Mouse (Mus musculus) layer of hippocampus, postnatal 36 days (tissue): ENCODE data around the gene Slc11a1. TPM values are rescaled to one million over a fixed set of nuclear protein-coding genes. Genes with fewer than 3 reads are reported as not detected.
A peak's percentile ranks its signal among the peaks of the same experiment; 100 is the strongest.
"Not testable (repeated sequence)": the region's sequence is repeated elsewhere in the genome, so short reads cannot be mapped to it uniquely, and the experiment has no call there.

Source experiments
- DNase-seq, 2 experiments: peaks; one replicate each; pipeline ENCODE4 v3.0.0; 2022
- total RNA-seq, 2 experiments: library from RNA; stranded (reverse); gene quantifications; 2 replicates each; pipeline ENCODE4 v1.2.3; 2021

Slc11a1 gene
- 1 to 10 TPM; 2.6 to 3.6 TPM for total RNA-seq

DNA sequence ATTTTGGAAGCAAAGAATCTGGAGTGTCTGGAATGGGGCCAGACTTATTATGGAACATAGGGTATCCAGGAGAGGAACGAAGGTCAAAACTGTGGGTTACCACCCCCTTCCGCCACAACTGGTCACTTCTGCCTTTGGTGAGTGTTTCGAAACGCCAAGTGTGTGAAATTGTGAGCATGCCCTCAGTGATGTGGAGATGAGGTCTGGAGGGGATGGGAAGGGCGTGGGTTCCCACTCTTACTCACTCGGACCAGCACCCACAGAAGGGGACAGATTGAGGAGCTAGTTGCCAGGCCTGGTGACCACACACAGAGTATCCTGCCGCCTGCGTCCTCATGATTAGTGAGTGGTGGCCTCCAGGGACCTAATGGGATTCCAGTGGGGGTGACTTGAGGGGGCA lies at the start of gene Slc11a1:
TSS of gene Slc11a1 (plus strand) at position 216 of the 400 bp plus-strand sequence.
- no peak for DNase-seq

DNA sequence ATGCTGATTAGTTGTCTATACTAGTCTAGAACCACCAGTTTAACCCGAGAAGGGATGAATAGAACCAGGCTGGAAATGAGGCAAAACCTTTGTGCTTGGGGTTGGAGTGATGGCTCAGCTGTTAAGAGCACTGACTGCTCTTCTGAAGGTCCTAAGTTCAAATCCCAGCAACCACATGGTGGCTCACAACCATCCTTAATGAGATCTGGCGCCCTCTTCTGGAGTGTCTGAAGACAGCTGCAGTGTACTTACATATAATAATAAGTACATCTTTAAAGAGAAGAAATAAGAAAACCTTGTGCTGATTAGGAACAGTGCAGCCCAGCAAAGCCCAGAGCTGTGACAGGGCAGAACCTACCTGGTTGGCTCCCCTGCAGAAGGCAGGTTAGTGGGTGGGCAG lies 48.1 kb upstream of the Slc11a1 start:
- DNase-seq = not testable (repeated sequence)

DNA sequence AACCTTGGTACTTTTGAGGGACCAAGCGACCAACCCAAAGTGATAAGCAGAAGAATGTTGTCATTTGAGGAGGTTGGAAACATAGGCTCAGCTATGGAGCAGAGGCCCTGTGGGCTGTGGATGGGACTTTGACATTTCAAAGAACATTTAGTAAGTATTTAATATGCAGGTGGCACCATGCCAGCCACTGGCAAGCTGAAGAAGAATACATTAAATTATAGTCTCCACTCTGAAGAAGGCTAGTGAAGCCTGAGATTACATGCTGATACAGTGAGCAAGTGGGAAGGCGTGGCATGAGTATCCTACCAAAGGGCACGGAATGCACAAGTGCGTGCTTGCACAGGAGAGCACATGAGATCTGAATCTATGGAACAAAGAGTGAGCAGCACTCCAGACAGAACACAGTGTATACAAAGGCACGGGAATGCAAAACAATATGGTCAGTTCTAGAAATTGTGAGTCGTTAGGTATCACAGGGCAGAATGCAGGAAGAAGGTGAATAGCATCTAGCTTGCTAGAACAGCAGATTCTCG lies 45.0 kb upstream of the Slc11a1 start:
- no peak for DNase-seq

DNA sequence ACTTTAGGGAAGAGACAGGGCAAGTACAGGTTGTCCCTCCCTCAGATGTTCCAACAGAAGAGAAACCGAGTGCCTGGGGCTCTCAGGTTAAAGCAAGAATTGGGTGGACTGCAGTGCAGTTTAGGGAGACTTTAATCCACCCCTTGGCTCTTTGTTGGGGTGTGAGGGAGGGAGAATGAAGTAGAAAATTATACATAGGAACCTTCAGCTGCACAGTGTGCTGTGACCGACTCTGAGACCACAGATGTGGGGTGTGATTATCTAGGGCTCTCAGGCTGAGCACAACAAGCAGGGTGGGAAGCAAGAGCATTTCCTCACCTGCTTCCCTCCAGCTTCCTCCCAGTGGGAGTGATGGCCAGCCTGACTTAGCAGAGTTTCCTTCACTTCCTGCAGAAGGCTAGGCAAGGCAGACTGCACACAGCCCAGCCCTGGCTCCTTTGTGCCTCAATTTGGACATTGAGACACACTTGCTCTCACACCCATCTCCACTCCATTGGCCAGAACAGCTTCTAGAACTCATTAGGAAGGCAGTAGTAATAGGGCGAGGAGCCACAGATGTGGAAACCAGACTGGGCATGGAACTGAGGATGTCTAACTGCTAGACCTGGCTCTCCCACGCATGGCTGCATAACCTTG lies 43.8 kb upstream of the Slc11a1 start:
- DNase-seq = no peak

DNA sequence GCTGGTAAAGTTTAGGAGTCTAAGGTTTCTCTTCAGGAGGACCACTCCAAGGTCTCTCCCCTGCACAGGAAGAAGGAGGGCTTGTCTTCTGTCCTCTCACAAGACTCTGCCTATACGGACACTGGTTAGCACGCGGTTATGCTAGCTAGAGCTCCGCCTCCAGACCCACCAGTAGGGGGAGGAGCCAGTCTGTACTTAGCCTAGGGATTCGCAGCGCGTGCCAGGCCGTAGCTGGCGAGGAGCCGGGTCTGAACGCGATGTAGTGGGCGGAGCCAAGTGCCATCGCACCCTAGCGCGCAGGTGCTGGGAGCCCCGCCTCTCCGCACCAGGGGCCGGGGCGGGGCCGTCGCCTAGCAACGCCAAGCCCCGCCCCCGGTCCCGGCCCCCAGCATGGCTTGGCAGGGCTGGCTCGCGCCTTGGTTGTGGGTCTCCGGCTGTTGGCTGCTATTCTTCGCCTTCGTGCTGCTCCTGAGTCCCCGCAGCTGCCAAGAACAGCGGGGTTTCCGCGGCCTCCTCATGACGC lies 42.7 kb upstream of the Slc11a1 start:
- peak; percentile 96 to 97 for DNase-seq

DNA sequence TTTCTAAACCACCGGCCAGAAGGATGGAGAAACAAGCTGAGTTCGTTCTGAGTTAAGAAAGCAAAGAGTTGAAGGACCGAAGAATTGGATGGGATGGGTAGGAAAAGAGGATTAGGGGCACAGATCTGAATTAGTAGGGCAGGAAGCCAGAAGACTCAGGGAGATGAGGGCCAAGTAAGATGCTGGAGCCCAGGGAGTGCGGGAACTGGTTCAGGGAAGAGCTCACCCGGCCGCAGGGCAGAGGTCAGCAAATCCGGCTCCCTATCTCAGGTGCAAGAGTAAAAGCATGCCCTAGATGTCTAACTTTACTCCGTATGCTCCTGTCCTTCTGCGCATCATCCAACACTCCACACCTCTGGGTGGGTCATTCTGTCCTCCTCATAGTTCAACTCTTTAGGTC lies 42.1 kb upstream of the Slc11a1 start:
- DNase-seq = no peak

DNA sequence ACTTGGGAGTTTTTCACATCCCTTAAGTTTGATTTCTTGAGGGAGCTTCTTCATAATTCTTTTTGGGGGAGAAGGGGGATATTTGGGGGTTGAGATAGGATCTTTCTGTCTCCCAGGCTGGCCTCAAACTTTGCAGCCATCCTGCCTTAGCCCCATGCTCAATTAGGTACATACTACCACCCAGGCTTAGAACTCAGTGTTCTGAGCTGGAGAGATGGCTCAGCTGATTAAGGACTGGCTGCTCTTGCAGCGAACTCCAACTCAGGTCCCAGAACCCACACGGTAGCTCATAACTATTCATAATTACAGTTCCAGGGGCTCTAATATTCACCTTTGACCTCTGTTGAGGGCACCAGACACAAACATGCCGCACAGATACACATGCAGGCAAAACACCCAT lies 40.4 kb upstream of the Slc11a1 start:
- DNase-seq = no peak

DNA sequence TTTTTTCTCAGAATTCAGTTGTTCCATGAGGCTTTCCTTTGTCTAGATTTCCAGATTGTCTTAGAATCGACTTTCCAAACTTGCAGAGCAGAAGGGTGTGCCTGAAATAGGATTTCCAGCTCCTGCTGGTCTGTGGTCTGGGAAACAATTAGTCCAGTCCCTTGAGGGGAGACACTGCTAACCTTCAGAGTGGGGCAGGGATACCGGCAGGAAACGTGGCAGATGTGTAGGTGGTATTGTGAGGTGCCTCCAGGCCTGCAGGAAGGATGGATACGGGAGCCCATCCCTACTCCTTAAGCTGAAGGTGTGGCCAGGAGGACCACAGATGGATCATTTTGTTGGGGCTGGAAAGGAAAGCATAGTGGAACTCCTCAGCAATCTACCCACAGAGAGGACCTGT lies 40.0 kb upstream of the Slc11a1 start:
- DNase-seq = no peak

DNA sequence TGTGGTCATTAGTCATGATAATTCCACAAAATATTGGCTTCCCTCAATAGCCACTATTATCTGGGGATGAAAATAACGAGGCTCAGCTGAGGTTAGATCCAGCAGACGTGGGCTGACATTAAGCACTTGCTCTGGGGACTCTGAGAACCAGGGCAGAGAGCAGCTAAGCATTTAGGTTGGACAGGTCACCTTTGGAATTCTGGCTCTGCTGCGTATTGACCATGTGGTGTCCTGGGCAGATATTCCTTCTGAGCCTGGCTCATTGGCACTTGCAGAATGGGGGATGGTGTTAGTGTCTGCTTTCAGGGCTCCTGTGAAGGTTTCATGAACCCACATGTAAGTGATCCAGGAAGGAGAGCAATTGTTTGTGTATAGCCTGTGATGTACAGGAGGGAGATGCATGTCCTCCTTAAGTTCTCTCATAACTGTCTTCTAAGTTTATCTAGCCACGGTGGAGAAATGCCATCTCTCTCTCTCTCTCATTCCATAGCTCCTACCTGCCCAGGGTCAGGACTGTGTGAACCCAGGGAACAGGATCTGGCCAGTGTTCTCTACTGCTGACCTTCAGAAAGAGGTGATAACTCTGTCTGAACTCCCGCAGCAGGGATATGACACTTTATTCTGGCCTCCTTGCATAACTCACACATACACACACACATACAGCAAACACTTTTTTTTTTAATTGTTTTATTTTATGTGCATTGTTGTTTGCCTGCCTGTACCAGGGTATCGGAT lies 39.4 kb upstream of the Slc11a1 start:
- no peak for DNase-seq

DNA sequence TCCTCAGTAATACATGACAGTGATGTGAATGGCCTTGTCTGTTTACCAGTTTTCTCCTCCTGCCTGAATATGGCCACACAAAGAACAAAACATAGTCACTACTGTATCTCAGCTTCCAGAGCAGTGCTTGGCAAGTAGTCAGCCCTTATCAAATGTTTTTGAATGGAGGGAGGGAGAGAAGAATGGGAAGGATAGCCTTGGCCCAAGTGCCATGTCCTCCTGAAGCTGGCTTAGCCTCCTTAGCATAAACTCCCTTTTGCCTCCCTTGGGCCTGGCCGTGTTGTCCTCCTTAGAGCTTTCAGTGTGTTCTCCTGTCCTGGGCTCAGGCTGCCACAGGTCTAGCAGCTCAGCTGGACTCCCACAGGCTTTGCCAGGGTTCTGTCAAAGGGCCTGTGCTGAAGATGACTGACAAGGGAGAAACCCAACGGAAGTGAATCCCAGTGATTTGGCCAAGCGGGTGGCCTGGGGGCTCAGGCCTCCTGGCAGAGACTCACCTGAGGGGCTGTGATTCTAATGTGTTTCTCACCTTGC lies 37.7 kb upstream of the Slc11a1 start:
- no peak for DNase-seq

DNA sequence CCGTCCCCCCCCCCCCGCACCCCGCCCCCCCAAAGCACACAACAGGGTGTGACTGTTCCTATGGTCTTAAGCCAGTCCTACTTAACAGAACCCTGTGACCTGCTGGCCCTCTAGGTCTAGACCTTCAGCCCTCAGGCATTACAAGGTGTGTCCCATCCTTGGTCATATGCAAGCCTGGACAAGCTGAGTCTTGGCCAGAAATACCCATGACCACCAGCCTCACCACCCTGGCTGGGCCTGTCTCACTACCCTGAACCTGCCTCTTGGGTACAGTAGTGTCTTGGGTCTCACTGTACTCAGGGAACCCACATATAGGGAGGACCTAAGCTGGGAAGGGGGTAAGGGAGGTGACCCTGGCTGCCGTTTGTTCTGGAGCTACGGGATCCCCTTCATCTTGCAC lies 37.0 kb upstream of the Slc11a1 start:
- no peak for DNase-seq

DNA sequence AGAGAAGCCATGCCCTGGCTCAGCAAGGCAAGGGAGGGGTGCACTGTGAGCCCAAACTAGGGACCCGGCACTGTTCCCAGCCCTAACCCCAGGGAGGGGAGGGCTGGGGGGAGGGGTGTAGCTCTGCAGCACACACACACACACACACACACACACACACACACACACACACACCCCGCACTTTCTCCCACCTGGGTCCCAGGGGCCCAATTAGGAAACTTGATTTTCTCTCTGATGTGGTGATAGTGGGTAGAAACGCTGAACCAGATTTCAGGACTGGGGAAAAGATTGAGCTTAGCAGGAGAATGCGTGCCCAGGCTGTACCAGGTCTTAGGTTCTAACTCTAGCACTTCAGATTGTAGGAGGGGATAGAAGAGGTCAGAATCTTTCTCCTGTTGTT lies 36.4 kb upstream of the Slc11a1 start:
- no peak for DNase-seq

DNA sequence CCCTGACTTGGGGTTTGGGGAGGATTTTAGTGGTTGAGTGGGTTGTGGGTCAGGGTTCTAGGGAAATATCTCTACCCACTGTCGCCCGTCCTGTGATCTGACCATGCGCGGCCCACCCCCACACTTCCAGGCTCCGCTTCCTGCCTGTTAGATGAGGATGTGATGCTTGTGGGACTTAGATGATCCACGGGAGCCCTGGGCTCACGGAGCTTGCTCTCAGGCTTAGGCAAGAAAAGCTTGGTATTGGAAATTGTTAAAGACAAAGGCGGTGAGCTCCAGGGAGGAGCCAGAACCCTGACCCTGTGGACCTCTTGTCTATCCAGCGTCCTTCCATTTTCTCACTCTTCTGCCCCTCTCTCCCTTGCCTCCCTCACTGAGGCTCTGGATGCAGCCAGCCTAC lies 35.1 kb upstream of the Slc11a1 start:
- DNase-seq = no peak

DNA sequence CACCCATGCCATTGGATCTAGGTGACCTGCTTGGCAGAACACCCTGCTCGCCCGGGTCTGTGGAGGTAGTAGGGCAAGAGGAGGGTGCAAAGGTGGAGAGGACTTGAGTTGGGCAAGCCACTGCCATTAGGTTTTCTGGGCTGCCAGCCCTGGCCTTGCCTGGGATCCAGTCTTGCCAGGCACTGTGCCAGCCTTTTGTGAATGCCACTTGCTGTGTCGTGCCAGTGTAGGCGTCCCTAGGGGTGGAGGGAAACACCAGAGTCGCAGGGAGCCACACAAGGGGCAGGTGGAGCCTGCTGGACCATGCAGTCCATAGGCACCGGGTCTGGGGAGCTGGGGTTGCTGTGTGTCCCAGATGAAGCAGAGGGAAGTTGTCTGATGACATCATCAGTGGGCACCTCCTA lies 34.6 kb upstream of the Slc11a1 start:
- peak; percentile 42 to 63 for DNase-seq

DNA sequence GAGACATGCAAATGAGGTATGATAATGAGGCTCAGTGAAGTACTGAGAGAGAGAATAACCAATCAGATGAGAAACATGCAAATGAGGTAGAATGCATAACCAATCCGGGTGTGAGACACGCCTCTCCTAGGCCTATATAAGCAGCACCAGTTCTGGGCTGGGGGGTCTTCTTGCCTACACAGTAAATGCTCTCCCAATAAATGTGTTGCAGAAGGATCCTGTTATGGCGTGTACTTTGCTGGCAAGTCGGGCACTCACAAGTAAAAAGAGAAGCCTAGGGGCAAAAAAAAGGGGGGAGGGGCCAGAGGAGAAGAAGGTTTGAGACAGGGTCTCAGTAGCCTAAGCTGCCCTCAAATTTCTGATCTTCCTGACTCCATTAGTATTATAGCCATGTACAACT lies 34.0 kb upstream of the Slc11a1 start:
- DNase-seq = not testable (repeated sequence)

DNA sequence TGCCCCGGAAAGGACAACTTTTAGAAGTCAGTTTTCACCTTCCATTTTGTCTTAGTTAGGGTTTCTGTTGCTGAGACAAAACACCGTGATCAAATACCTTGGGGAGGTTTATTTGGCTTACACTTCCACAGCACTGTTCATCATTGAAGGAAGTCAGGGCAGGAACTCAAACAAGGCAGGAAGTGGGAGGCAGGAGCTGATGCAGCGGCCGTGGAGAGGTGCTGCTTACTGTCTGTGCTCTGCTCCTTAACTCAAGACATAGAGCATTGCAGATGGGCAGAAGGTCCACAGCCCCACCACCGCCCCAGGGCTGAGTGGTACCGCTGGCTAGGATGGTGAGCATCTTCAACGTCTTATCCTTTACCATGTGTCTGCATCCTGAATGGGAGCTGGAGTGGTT lies 33.1 kb upstream of the Slc11a1 start:
- DNase-seq = peak in 1 of 2 experiments; percentile 16

DNA sequence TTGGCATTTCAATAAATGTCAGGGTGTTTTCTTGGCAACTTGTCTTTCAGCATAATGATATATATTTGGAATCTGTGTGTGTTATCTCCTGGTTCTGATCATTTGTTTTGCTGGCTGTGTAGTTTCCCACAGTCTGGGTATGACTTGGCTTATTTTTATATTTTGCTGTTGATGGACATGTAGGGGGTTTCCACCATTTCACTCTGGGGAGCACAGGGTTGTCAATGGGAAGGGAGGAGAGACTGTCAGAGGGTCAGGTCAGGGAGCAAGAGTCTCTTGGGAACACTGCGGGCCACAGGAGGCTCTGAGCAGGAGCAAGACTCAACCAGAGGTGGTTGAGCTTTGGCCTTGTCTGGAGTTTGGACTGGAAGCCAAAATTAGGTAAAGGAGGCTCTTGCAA lies 32.7 kb upstream of the Slc11a1 start:
- no peak for DNase-seq

DNA sequence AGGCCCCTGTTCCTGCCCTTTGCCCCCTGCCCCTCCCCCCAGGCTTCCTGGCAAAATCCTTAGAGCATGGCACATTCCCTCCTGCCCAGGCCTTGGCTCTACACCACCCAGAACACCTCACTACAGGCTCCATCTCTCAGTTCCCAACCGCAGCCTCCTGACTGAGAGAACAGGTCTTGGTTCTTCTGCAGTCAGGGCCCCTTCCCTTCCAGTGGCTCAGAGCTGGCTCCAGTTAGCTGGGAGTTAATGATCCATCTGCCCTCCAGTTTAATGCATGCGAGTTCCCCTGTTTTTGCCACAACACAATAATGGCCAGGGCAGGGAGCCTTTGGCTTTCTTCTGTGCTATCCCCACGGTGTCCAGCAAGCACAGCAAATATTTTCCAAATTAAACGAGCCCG lies 31.8 kb upstream of the Slc11a1 start:
- no peak for DNase-seq

DNA sequence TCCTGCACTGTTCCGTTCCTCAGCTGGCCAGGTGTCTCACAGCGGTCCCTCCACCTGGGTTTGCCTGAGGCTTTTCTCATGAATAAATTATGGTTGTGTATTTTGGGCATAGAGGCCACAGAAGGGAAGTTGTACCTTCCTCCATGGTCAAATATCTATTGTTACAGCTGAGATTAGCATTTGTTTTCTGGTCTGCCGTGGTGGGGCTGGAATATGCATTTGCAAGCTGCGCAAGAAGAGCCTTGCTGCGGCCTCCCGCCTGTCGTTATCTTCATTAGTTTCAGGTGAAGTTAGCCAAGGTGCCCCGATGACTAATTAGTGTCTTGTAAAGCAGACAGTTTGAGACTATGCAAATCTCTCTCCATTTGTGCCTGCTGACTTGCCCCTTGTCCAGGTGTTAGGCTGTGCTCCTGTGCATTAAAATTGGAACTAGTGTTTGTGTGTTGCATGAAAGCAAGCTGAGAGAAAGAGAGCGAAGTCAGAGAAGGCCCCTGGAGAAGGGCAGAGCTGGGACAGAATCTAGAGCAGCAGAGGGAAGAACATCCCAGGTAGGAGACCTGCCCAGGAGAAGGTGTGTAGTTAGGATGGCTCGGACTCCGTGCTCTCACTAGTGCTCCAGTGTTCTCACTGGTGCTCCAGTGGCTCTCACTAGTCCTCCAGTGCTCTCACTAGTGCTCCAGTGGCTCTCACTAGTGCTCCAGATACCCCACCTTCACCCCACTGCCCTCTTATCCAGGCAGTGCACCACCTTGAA lies 30.7 kb upstream of the Slc11a1 start:
- DNase-seq = no peak

DNA sequence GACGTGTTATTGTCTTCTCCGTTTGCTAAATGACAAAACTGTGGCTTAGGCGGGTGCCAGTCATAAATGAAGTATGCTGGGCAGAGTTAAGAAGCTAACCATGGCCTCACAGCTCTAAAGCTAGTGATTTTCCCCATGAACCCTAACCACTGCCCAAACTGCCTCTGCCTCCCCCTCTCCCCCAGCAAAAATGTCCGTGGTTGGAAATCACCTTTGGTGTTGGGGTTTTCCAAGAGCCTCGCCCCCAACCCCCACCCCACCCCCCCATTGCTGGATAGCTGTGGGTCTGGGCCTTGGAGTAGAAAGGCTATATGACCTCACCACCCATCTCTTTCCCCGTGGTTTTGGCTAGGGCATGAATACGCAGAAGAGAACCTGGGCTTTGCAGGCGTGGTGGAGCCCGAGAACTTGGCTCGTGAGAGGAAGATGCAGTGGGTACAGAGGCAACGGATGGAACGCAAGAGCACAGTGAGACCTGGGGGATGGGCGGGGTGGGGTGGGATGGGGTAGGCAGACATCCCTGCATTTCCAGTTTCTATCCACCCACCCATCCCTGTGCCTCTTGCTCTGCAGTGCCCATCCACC lies 23.7 kb upstream of the Slc11a1 start:
- no peak for DNase-seq

DNA sequence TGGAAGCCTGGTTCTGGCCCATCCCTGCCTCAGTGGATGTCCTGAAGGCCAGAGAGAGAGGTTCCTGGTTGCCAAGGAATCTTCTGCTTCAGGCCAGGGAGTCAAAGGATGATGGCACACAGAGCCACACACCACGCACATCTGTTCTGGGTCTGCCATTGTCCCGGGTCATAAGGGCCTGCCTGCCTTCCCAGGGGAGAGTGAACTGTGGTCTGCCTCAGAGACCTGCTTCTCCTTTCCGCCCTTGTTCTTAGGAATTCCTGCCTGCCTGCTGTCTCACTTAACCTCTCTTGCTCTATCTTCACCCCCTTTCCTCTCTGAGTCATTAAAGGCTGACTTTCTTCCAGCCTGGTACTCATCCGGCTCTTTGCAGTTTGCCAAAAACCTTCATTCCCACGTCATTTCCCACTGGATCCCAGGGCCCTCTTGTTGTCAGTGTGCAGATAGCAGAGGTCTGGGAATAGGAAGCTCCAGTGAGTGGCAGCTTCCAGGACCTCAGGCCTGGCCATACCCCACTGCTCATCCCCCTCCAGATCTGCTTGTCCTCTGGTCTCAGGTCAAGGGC lies 22.4 kb upstream of the Slc11a1 start:
- no peak for DNase-seq
